Mouse (Mus musculus): ENCODE measurements at regions not wholly inside any gene's neighbourhood (a gene's known extent, or its start where the extent isn't known, plus 50 kb on each side); places are given as distances from the start of the nearest gene placed in this dataset.

DNA sequence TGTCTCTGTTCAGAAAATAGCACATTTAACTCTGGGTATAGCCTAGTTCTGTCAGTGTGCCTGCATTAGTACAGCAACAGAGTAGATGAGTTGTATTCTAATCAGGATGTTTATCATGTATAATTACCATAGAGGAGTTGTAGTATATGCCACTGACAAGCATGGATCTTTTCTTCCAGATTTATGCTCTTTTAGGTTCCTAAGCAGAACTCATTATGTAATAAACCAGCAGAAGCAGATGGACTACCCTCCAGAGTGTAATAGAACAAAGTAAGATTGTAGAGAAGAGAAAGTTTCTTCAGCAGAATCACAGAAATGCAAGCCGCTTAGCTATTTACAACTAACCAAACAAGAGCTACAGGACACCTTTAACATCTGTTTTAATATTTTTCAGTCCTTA is 517.2 kb upstream of the Epha5 start:
- no peak for DNase-seq

DNA sequence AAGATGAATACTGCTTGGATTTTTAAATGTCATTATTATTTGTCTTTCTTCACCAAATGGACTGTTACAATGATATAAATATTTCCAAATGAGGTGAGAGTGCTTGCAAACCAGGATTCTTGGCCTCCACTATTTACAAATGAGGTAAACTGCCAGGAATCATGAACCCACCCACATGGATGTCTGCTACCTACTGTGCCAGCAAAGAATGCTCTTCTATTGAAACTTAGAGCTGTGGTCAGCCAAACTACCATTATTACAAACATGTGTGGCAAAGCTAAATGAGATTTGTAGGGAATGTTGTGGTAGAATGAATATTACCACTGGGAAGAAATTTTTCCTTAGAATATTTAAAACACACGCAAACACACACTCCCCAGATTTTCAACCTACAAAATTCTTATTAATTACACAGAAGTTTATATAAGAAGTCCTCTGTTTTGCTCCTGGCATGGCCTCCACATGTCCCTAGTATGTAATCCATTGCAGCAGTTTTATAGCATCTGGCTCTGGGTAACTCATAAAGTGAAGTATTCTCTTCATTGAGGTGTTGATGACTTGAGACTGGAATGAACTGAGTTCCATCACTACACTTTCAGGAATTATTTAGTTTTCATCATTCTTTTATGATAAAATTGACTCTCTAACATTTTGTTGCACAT is 500.6 kb upstream of the Epha5 start:
- no peak for DNase-seq

DNA sequence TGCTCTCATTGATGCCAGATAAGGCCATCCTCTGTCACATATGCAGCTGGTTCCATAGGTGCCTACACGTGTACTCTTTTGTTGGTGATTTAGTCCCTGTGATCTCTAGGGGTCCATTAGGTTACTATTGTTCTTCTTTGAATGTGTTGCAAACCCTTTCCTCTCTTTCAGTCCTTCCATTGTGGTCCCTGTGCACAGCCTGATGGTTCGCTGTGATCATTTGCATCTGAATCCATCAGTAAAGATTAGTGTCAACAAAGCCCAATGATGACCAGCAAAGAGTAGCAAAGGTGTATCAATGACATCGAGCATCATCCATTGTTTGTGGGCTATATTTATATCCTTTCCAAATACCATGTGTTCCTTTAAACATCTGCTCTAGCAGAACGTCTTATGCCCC is 484.5 kb upstream of the Epha5 start:
- DNase-seq, result no peak

DNA sequence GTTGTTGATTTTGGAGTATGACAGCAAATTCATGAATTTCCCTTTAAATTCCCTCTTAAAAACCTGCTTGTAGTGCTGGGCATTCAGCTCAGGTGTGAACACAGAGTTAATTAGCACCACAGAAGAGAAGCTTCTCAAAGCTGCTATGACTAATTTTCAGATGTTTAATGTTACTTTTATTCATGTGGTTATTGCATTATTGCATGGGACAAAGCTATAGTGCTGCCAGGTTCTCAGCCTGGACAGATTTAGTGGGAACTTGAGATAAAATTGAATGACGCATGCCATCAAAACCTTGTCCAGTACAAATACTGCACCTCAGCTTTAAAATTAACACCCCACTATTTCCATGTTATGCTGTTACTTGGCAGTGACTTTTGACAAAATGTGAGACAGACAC is 480.4 kb upstream of the Epha5 start:
- no peak for DNase-seq

DNA sequence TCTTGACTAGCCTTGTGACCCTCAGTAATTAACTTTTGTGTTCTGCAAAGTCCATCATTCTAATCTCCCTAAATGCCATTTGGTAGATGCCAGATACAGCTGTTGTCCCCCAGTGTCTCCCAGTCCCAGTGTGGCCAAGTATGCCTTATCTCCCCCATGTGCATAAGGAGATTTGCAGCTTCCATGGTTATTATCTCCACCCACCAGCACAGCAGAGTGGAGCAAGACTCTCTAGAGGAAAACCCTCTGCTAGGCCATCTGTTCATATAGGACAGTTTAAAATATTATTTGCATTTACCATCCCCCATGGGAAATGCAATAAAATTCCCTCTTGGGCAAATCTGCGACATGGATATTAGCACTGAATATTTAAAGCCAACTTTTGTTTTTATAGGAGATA is 436.4 kb upstream of the Epha5 start:
- DNase-seq, result no peak

DNA sequence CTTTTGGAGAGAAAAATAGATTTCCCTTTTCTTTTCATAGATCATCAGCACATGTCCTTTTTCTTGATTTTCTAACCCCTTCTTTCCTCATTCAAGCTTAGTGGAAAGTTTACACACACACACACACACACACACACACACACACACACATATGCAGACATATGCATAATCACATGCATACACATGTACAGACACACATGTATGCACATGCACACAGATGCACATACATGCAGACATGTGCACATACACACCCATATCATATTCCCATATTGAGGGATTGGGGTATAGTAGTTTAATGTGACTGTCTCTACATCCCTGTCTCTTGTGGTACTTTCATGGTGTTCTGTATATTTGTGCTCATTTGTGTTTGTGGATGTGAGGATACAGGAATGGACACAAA is 432.0 kb upstream of the Epha5 start:
- no peak for DNase-seq

DNA sequence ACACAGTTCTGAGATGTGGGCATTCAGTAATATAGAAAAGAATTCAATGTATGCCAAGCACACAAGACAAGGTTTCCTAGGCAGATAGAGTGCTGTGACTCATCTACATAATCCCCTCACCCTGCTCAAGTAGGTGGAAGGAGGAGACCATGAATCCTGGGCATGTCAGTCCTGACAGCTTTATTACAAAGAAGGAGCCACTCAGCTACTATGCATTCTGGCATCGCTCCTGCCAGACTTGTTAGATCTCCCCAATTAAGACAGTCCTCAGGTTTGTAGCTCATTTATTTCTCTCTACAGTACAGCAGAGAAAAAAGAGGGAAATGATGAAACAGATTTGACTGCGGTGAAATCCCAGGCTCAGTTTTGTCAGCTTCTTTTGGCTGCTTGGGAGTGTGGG is 431.6 kb upstream of the Epha5 start:
- no peak for DNase-seq

DNA sequence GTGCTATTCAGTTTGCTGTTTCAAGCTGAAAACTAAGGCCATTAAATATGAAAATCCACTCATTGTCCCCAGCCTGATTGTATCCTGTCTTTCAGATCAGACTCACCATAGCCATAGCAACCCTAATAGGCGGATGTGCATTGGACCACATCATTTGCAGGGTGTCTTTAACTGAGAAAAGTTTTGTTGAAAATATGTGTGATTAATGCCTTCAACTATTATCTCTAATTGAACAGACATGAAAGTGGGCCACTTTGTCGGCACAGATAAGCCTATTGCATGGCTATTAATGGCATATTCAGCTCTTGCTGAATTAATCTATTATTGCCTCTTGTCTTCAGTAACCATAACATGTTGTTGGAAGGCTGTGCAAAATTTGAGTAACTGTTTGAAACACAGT is 394.3 kb upstream of the Epha5 start:
- DNase-seq, result no peak

DNA sequence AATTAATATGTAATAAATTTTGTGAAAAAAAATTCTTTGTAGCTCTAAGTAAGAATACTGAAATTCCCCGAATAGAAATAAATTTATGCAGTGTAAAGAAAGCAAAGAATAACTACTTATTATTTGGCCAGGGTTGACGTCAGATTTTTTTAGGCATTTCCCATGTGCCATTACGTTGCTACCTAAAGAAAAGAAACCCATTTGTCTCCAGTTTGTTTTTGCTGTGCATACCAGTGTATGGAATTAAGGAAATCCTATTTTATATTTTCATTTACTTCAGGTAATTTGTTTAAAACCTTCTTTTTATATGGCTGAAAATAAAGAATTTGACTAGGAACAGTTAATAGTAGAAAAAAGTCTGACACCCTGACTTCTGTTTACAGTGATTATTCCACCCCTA is 393.7 kb upstream of the Epha5 start:
- DNase-seq, result no peak

DNA sequence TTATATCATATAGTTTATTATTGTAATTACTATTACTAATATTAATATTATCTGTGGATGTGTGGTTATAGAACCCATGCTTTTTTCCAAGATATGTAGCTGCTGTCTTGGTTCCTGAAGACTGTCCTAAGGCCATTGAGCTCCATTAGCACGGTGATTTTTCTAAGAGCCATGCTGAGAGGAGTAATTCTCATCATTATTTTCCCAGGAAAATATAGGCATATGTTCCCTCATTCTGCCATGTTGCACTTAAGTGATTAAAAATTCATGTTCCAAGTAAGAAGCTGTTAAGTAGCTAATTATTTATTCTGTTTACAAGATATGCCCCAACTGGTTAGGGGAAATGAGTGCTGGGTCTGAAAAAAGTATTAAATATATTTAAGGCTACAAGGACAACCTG is 345.4 kb upstream of the Epha5 start:
- no peak for DNase-seq

DNA sequence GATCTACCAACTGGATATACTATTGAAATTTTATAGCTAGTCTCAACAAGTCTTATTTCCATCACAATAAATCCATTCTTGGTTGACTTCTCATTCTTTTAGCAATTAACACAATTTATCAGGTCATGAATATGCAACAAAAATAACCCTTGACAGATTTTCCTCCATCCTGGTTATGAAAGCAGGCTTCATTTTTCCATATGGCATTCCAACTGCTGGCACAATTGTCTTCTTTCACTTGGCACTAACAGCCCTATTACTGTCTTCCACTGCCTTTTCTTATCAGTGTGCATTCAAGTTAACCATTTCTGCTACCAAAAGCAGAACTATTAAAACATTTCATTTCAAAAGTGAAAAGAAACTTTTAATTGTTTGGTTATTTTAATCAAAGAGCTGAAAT is 334.9 kb upstream of the Epha5 start:
- peak; percentile 13 to 46 for DNase-seq

DNA sequence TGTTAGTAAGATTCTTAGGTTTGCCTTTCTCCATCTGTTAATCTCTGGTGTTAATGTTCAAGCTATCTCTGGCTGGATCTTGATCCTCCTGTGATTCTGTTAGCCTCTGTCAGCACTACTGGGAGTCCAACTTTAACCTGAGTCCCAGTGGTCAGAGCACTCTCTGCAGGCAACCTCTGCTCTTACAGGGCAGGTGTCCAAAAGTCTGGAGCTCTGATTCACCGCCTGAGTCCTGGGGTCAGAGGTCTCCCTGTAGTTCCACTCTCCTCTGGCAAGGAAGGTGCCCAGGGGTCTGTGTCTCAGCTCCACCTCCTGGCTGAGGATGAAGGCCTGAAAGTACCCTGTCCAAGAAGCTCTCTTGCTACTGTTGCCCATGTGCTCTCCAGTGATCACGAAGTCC is 288.3 kb upstream of the Epha5 start:
- DNase-seq, result no peak

DNA sequence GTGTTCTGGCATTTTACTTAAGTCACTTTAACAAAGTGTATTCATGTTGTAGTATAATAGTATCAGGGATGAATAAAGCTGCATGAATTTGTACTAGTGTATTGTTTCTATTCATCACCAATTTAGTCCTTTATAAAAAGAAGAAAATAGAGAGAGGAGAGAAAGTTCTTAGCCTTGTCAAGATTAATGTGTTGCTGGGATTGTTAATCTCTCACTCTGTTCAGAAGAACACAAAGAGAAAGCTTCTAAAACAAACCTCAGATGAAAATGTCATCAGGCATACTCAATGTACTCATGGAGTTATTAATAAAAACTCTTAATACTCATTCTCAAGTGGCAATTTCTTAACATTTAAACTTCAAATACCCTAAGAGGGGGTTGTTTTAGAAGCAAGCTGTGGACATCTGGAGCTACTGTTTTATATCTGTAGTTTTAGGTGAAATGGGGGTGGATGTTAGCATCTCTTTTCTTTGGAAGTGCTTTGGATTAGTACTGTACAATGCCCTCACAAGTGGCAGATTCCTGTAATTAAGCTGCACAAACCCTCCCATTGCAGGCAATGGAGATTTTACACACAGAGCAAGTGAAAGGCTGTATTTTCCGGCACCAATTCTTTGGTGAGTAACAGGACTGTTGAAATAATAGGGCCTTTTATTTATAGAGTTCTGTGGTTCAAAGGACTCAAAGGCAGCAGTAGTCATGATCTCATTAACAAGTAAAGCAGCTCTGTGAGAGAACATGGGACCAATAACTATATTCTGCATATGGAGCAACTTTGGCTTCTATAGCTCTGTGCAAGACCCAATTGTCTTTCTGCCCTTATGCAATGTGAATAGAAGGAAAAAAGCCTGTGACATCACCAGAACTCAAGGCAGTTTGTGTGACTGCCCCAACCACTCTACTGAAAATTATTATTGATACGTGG is 273.4 kb upstream of the Epha5 start:
- no peak for DNase-seq

DNA sequence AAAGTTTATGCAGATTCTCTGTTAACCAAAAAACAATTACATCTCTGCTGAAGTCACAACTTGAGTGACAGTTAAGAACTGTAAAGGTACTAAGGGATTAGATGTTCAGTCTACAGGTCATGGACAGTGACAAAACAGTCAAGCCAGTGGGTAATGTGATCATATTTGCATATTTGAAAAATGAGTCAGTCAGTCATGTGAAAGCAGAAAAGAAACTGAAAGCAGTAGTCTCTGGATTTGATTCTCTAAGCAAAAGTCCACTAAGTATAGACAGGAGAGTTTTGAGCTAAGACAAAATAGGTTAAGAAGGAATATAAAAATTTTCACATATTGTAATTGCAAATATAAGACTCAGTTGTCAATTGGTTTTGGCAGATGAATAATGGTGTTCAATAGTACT is 270.4 kb upstream of the Epha5 start:
- DNase-seq, result no peak

DNA sequence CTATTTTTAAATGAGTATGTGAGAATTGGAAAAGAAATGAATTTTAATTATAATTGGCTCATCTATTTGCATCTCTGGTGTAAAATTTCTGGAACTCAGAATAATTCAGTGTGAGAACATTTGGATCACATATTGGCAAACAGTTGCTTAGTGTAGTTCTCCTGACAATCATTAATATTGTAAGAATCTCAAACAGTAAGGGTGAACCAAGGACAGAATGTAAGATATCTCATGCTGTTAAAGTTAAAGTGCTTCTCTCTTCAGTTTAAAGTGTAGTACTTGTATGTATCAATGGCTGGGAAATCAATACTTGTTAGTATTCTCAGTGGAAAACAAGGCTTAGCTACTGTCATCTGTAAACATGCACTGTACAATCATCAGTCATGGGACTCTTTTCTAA is 238.0 kb upstream of the Epha5 start:
- DNase-seq, result no peak

DNA sequence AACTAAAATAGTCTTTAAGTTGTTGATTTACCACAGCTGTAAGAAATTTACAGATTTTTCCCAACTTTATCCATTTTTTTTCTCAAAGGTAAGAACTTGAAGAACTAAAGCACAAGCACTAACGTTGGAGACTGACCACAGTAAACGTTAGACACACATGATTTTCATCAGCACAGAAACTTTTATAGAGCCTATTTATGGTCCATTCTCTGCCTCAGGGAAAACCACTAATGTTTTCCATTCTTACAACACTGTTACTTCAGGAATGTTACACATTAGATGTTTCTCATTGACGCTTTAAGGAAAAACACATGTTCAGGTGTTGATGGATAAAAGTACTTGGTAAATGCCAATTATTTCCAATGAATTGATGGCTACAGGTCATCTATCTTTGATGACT is 218.3 kb upstream of the Epha5 start:
- DNase-seq, result no peak

DNA sequence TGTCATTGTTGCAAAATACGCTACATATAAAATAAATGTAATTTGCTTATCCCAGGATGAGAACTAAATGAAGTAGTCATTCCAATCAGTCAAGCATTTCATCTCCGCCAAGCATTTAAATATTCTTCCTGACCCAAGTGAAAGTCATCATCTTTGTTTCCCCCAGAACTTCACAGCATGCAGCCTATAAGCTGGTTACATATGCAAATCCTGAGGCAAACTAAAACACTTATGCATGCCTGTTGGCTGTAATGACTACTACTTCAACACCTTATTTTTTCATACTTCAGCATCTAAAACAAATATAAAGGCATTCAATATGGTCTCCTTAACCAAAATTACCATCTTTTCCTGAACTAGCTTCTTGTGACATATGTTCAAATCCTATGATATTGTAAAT is 215.7 kb upstream of the Epha5 start:
- DNase-seq, result no peak

DNA sequence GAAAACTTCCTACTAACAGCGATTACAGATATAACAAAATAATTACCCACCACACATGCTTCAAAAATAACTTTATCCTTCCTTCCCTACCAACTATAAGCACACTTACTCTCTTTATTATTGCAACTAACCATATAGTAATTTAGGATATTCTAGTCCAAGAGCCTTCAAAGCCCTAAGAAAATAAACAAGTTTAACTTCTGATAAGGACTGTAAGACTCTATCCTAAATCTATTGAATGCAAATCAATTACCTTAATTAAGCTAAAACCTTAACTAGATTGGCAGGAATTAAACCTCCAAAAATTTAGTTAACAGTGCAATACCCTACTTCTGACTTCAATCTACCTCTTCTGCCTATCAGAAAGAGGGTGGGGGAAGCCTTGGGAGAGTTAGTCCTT is 201.0 kb upstream of the Epha5 start:
- DNase-seq, result no peak

DNA sequence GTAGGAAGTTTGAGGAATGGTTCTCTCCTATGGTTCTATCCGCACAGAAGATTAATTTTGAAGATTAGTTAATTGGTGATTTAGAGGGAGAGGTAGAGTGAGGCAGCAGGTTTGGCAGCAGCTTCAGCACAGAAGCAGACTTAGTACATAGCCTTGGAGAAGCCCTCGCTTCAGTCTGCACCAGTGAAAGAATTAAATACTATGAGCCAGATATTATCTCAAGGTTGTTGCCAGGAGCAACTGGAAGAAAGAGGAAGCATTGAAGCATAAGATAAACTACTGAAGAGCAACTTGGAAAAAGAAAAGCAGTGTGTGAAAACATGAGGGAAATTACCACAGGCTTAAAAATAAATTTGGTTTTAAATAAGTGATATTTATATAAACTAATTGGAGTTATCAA is 191.5 kb upstream of the Epha5 start:
- DNase-seq, result no peak

DNA sequence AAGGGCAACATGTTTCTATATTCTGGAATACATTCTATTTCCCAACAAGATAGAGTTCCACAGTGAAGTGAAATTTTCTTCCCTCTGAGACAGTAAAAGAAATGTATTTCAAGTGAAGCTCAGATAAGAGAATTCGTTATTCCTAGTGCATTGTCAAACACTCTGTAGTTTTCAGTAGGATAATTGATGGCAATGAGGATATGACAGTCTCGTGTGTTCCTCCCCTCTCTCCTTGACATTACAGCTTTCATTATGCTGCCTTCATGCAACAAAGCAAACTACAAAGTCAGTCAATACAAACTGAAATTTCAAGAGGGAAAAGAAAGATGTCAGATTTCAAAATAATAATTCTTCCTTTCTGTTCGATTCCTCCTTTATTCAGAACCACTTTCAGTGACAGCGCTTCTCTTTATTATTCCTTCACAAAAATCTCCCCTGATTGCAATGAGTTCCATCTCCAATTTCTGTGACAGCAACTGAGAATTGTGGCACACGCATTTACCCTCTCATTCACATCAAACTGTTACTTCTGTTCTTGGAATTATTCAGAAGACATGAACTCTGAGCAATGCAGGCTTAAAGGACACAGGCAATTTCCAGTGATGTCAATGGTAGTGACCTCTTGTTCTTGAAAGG is 148.2 kb upstream of the Epha5 start:
- DNase-seq, result no peak

DNA sequence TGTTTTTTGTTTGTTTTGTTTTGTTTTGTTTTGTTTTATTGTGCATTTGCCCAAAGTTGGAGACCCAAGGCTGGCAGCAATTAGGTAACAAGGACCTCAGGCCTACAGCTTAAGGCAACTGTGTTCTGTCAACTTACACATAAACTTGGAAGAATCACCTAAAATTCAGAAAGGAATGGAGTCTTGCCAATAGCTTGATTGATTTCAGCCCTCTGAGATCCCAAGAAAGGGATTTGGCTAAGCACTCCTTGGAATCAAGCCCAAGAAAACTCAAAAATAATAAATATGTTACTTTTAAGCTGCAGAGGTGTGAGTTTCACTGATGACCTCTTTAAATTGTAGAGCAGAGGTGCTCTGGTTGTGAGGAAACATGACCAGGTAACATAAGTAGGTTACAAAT is 102.7 kb upstream of the Epha5 start:
- no peak for DNase-seq

DNA sequence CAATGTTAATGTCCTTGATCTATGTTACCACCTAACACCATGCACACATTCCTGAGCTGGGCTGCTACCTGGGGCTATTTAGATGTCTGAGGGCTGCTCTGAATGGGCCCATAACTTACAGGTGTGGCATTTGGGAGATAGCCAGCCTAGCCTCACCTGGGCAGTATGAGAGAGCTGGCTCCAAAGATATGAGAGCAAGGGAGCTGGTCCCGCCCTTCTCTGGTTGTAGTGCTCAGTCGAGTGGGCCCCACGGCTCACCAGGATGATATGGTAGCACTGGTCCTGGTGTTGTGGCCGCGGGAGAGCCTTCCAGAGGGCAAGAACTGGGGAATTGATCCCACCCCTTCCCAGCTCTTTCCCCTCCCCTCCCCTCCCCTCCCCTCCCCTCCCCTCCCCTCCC is 93.0 kb upstream of the Epha5 start:
- DNase-seq, result no peak

DNA sequence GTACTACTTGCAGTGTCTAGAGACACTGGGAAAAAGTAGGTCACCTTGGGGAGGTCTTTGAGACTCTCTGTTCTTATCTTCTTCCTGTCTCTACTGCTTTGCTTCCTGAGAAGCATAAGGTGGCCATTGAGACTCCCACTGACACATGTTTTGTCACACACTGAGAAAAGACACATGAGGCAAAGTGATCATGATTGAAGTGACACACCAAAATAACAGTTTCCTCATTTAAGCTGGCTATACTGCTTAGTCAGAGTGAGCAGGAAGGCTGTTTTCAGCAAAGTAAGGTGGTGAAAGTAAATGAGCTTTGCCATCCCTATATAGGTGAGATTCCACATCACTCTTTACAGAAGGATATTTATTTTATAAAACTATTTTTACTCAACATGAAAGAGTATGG is 63.8 kb upstream of the Epha5 start:
- DNase-seq, result no peak

Measured in cerebellum, postnatal 25 days (tissue).